Mouse (Mus musculus): ENCODE measurements at regions not wholly inside any gene's neighbourhood (a gene's known extent, or its start where the extent isn't known, plus 50 kb on each side); places are given as distances from the start of the nearest gene placed in this dataset.

DNA sequence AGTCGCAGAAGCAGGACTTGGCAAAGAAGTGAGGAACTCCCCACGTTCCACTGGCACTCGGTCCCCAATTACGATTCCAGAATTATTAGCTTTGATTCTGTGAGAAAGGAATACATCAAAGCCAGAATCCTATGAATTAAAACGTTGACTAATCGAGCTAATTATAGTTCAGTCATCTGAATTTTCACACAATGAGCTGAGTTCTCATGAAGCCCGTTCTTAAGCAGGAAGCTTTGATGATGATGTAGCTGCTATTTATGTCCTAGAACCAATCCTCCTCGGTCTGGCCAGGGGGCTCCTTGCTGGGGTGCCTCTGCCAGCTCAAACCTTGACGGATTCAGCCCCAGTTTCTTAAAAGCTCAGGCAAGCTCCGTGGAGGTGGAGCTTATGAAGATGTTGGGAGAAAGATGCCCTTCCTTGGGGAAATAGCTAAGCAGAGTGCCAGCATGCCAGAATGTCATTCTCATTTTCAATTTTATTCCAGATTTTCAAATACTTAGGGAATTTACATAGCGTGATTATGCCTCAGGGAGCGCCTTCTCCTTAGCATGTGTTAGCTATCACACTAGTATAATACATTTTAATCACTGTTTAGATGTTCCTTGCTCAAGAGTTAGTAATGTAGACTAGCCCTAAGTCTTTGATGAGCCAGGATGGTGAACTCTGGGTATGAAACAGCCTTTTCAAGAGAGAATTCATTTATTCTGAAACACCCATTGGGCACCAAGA is 65.5 kb upstream of the Ppm1b start:
- no peak for DNase-seq

GRCm38 (mm10) chr17:84893273-84894033 is 63.1 kb upstream of the Ppm1b start:
- no peak for DNase-seq

GRCm38 (mm10) chr17:84895526-84895925 is 61.0 kb upstream of the Ppm1b start:
- no peak for DNase-seq

DNA sequence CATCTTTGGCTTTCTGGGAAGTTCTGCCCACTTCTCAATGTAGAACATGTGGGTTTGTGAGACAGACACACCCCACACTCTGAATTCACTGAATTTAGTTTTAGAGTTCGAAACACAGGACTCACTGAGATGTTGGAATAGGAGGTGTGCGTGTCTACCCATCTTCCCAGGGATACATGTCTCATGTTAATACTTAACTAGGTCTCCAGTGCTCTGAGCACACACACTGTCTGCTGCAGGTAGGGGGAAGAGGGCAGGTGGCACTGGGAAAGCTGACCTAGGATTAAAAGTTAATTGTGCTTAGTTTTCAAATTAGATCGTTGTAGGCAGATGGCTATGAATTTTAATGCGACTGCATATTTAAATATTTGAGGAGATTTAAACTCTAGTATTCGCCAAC is 60.0 kb upstream of the Ppm1b start:
- no peak for DNase-seq

GRCm38 (mm10) chr17:84898407-84898806 is 58.1 kb upstream of the Ppm1b start:
- no peak for DNase-seq

DNA sequence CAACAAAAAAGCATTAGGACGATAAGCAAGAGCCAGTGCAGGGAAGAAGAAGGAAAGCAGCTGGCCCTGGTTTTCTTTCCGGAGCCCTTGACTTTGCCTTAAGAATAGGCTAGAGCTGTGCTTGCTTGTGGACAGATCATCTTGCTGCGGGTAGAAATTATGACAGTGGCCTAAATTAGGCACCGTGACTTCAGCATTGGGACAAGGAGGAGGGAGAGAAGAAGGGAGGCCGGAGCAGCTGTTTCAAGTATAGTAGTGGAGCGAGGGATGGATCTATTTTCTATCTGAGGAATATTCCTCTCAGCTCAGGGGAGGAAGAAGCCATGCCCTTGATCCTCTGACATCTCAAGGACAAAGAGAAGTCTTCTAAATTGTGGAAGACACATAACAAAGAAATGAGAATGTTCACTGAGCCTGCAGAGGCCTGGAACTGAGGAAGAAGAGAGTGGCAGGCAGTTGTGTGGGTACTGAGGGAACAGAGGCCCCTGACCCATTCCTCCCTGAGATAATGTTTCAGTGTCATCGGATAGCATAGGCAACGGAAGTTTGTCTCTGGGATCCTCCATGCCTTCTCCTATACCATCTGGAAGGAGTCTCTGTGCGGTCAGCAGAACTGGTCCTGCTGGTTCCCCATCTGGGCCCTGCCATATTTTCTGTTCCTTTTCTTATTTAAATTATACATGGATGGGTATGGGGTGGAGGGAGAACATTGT is 52.8 kb upstream of the Ppm1b start:
- no peak for DNase-seq

Measured in gastrocnemius, postnatal 10 days (tissue).